Mouse (Mus musculus) erythroblast, embryonic 14.5 days (primary cell): ENCODE data around the gene Zfp428. TPM values are rescaled to one million over a fixed set of nuclear protein-coding genes. Genes with fewer than 3 reads are reported as not detected.
A peak's percentile ranks its signal among the peaks of the same experiment; 100 is the strongest.
"Not testable (repeated sequence)": the region's sequence is repeated elsewhere in the genome, so short reads cannot be mapped to it uniquely, and the experiment has no call there.

Source experiments
- H3K27me3 ChIP-seq: 2 replicates; pipeline ENCODE4 v1.6.1; 2012; ENCODE audit warnings: inconsistent platforms; ENCODE audit not compliant: control insufficient read depth
- H3K36me3 ChIP-seq: 2 replicates; pipeline ENCODE4 v1.6.1; 2012; ENCODE audit warnings: mild to moderate bottlenecking, inconsistent platforms; ENCODE audit not compliant: control insufficient read depth
- H3K4me1 ChIP-seq: 2 replicates; pipeline ENCODE4 v1.6.1; 2012; ENCODE audit warnings: inconsistent platforms; ENCODE audit not compliant: control insufficient read depth
- H3K4me3 ChIP-seq: replicated peaks from 2 replicates; pipeline ENCODE3; 2012; ENCODE audit warnings: moderate library complexity, mild to moderate bottlenecking, inconsistent platforms
- H3K9me3 ChIP-seq: 2 replicates; pipeline ENCODE4 v1.6.1; 2012; ENCODE audit warnings: low read length, inconsistent platforms, mixed read lengths; ENCODE audit not compliant: control insufficient read depth
- GATA1 ChIP-seq: IDR thresholded peaks from 2 replicates; pipeline ENCODE4 v1.6.1; 2012; ENCODE audit warnings: low read length, inconsistent platforms, mixed read lengths
- TAL1 ChIP-seq: IDR thresholded peaks from 3 replicates; pipeline ENCODE4 v1.6.1; 2012; ENCODE audit warnings: low read length, inconsistent platforms, mixed read lengths
- polyA plus RNA-seq: library from polyadenylated mRNA; stranded (reverse); fragments of >175 nt; gene quantifications from 2 replicates; pipeline ENCODE4 v1.2.3, GENCODE M21; 2012

Zfp428 gene
- polyA plus RNA-seq, 1 experiment = 0.55 TPM

DNA sequence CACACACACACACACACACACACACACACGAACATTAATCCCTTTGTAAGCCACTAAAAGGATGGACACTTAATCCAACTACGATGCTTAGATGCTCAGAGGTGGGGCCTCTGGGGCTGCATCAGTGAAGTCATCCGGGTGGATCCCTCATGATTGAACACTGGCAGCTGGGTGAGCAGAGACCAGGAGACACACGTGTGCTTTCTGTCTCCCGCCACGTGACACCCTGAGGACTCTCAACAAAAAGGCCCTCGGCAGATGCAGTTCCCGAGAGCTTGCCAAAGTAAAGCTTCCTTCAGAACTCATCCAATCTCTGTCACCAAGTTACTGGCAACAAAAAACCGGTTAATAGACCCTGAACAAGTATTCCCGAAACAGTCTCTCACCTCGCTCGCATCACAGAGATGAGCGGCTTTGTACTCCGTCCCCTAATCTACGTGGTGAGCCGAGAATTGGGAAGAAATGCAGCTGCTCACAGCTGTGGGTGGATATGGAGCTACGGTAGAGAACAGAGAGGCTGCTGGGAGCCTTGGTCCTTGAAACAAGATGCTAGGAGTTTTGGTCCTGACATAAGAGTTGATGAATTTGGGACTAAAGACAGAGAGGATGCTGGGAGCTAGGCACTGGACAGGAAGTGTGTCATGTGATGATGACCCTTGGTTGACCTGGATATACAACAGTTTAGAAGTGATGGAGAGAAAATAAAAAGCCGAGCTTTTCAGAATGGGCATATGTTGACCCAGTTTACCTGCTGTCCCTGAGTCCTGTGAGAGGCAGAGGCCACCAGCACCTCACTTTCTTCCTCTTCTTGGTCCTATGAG, 26.5 kb upstream of the Zfp428 start:
- no peak overlapping the region for H3K4me3 ChIP-seq

DNA sequence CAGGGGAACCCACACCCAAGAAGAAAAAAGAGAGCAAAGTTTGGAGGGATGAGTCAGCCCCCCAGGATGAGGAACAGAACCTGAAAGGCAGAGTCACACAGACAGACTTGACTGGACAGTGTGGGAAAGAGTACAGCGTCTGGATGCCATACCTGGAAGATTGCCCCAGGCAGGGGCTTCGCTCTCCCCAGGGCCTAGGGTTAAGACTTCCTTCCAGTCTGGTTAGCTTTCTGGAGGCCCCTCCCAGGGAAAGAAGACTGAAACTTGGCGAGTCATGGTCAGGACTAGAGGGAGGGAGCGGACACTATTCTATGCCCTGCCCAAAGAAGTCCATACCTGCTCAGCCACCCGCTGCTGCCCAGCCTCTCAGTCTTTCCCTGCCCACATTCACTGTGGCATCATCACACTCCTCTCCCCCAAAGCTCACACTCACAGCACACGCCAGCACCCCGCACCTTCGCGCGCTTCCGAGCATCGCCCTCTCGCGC, 25.8 kb upstream of the Zfp428 start:
- Histone ChIP-seq H3K27me3 (peaks cover 73% of the 10 kb centered on the region), H3K9me3 (peaks cover 13% of the 10 kb centered on the region), H3K36me3 (no peaks in the 10 kb centered on the region), H3K4me3 (no peak overlapping the region), H3K4me1 (peaks cover 9% of the 10 kb centered on the region)
- no peak for TF ChIP-seq GATA1
- no peak for TF ChIP-seq TAL1

More for the DNA sequence above, 26.5 kb upstream of the Zfp428 start:
- Histone ChIP-seq H3K9me3 (peaks cover 13% of the 10 kb centered on the region), H3K4me1 (peaks cover 9% of the 10 kb centered on the region), H3K36me3 (no peaks in the 10 kb centered on the region), H3K27me3 (peaks cover 68% of the 10 kb centered on the region)
- TF ChIP-seq TAL1 (no peak), GATA1 (no peak)

DNA sequence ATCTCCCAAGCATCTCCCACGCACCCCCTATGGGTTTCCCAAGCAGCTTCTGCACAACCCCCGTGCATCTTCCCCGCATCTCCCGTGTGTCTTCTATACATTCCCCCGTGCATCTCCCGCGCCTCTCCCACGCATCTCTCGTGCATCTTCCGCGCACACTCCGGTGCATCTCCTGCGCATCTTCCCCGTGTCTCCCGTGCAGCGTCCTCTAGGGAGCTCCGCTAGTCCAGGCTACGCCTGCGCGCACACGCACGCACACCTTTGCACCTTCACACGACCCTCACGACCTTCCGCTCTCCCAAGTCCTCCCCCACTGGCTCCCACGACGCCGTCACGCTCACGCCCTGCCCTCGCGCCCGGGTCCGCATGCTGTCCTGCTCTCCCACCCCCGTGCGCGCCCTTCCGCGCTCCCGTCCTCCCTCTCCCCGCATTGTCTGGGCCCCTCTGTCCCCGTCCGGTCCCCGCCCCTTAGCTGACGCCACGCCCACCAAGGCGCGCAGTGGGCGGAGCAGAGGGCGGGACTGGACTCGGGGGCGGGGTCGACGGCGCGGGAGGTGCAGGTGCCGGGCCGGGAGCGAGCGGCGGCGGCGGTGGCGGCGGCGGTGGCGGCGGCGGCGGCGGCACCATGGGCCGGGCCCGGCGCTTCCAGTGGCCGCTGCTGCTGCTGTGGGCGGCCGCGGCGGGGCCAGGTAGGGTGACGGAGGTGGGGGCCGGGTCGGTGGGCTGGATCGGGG, 25.2 kb upstream of the Zfp428 start, which contains the start of gene Cadm4:
Gene Cadm4, plus strand, starts transcription at position 550 of the 734 bp plus-strand sequence.
- no peaks in the 10 kb centered on the region for H3K36me3 ChIP-seq
- peak within 1 kb of the TSS; percentile 55 for H3K4me3 ChIP-seq
- peaks cover 13% of the 10 kb centered on the region for H3K9me3 ChIP-seq
- H3K4me1 ChIP-seq = peaks cover 9% of the 10 kb centered on the region
- TF ChIP-seq GATA1 (no peak), TAL1 (no peak)
- peaks cover 73% of the 10 kb centered on the region for H3K27me3 ChIP-seq

DNA sequence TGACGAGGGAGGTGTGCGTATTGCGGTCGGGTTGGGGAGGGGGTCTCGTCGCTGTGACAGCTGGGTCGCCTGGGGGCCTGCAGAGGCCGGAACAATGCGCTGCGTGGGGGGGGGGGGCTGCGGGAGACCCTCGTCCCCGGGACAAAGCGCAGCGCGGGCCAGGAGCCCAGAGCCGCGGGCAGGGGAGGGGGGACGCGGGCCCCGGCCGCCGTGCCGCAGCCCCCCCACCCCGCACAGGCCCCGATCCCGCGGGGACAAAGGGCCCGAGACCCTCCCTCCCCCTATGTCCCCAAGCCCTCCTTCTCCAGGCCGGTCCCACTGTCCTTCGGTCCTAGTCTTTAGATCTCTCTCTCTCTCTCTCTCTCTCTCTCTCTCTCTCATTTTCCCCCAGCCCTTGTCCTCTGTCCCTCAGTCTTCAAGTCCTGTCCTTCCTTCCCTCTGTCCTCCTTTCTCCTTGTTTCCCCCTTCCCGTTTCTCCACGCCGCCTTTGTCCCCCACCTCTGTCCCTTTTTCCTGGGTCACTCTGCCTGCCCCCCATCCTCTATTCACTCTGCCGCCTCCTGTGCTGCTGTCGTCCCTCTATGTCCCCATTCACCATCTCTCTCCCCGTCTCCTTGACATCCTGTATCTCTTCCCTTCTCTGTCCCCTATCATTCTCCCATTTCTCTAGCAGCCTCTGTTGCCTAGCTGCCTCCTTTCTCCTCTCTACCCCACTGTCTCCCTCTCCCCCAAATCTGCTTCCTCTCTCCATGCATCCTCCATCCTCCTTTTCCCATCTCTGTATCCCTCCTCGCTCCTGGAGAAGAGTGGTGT, 24.4 kb upstream of the Zfp428 start:
- peak overlapping the region; percentile 33 for H3K4me3 ChIP-seq
- H3K9me3 ChIP-seq = peaks cover 11% of the 10 kb centered on the region
- TF ChIP-seq TAL1 (no peak), GATA1 (no peak)
- H3K27me3 ChIP-seq = peaks cover 76% of the 10 kb centered on the region
- H3K36me3 ChIP-seq = no peaks in the 10 kb centered on the region
- peaks cover 9% of the 10 kb centered on the region for H3K4me1 ChIP-seq

DNA sequence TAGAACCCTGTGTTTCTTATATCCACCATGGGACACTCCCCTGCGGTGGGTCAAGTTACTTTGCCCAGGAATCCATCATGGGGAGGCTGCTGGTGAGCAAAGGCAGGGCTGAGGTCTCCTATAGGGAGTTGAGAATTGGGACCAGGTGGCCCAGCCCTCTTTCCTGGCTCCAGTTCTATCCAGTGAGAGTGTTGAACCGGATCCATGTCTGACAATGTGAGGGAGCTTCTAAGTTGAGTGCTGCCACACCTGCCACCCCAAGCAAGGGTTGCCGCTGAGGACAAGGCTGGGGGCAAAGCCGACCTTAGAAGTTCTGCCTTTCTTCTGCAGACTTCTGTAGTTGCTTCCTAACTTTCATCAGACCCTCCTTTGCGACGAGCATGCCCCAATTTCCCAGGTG, 23.5 kb upstream of the Zfp428 start:
- H3K27me3 ChIP-seq = peaks cover 76% of the 10 kb centered on the region
- H3K36me3 ChIP-seq, H3K9me3 ChIP-seq, H3K4me1 ChIP-seq, H3K4me3 ChIP-seq: not testable (repeated sequence)

DNA sequence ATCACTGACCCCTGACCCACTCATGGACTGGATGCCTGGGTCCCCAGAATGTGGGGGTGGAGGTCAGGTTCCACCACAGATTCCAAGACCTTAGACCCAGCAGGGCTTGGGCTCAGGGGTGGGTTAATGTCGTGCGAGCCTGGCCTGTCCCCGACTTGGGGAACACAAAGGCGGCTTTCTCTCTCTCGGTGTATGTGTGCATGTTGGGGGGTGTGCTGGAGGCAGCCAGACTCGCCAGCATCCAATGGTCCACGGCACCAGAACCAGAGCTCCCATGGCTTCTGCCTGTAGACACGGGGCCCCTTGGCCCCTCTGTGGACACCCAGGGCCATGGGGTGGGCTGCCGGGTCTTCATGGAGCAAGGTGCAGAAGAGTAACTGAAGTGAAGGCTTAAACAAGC, 21.3 kb upstream of the Zfp428 start:
- Histone ChIP-seq H3K36me3 (no peaks in the 10 kb centered on the region), H3K27me3 (peaks cover 56% of the 10 kb centered on the region), H3K4me3 (no peak overlapping the region), H3K9me3 (peaks cover 3% of the 10 kb centered on the region; the same call in 1 of the 2 replicates), H3K4me1 (peaks cover 9% of the 10 kb centered on the region)
- TF ChIP-seq GATA1 = no peak
- TF ChIP-seq TAL1 = no peak

DNA sequence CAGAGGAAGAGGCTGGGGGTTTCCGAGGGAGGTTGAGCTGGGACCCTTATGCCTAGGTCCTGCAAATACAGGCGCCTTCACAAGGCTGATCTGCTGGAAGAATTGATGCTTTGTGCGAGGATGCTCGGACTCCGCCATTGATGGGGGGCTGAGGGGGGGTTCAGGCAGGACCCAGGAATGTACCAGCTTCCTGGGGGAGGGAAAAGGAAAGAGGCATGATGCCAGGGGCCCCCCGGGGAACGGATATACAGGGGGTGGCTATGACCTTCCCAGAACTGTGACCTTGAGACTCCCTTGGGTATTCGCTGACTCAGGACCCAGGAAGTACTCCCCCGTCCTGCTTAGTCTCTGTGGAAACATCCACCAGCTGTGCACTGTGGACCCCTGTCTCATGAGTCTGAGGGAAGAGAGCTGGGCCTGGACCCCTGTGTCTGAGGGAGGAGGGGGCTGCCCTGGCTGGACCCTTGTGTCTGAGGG, 20.1 kb upstream of the Zfp428 start:
- Histone ChIP-seq H3K27me3 (peaks cover 44% of the 10 kb centered on the region), H3K9me3 (peaks cover under 1% of the 10 kb centered on the region; the same call in 1 of the 2 replicates), H3K4me3 (no peak overlapping the region), H3K36me3 (no peaks in the 10 kb centered on the region), H3K4me1 (peaks cover 3% of the 10 kb centered on the region)
- no peak for TF ChIP-seq GATA1
- no peak for TF ChIP-seq TAL1

DNA sequence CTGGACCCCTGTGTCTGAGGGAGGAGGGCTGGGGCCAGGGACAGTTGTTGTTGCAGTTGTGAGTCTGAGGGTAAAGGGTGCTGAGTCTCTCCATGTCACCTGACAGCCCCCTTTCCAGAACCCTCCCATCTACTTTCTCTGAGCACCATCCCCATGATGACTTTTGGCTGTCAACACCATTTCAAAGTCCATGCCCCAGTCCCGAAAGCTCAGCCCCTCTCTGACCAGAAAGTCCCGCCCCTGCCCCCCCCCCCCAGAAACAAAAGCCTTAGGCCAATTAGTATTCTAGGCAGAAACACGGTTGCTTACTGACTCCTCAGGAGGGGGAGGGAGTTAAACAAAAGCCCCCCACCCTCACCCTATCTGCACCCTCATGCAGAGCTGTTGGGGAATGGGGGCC, 19.4 kb upstream of the Zfp428 start:
- Histone ChIP-seq H3K4me1 (no peaks in the 10 kb centered on the region), H3K27me3 (peaks cover 37% of the 10 kb centered on the region), H3K9me3 (no peaks in the 10 kb centered on the region), H3K4me3 (no peak overlapping the region), H3K36me3 (no peaks in the 10 kb centered on the region)
- TF ChIP-seq GATA1 (no peak), TAL1 (no peak)

DNA sequence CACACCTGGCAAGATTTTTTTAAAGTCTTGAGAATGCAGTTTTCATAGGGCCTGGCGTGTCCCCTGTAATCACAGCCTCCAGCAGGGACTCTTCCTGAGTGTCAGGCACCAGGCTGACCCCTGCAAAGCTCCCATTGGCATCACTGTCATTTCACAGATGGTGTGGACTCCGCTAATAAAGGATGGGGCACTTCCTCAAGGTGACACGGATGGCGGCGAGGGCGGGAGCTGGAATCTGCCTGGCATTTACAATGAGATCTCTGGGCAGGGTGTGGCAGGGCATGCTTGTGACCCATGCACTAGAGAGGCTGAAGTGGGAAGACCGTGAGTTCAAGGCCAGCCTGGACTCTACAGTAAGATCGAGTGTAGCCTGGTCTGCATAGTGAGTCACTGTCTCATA, 18.5 kb upstream of the Zfp428 start:
- Histone ChIP-seq H3K4me1 (no peaks in the 10 kb centered on the region), H3K9me3 (no peaks in the 10 kb centered on the region), H3K27me3 (peaks cover 28% of the 10 kb centered on the region), H3K36me3 (no peaks in the 10 kb centered on the region), H3K4me3 (no peak overlapping the region)
- TF ChIP-seq GATA1 (no peak), TAL1 (no peak)
